Mouse (Mus musculus) c-Kit-positive CD71-negative TER-119-negative erythroid progenitor cells, embryonic 14.5 days (primary cell): Measurements from ENCODE around the gene Olfr1434.
"Not testable (repeated sequence)": the region's sequence is repeated elsewhere in the genome, so short reads cannot be mapped to it uniquely, and the experiment has no call there.

Experiments
- DNase-seq: peaks from one replicate; pipeline ENCODE4 v3.0.0-alpha.2; 2013; ENCODE audit warnings: low read depth

Olfr1434 gene

DNA sequence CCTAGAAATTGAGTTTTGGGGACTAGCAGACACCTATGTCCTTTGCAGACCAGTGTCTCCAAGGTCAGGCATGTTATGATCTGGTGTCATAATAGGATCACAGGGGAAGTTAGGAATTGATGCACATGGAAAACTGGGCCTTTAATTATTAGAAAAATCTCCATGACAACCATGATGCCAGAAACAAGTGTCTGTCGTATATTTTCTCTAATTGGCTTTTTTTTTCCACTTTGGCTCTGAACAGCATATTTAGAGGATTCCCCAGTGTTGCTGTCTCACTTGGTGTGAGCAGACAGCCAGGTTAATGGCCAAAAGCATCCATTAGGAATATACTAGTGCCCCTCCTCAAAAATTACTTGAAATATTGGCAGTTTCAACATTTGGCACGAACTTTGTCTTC is at the start of gene Olfr1434:
Gene Olfr1434 (plus strand): TSS at position 301 of the 400 bp plus-strand sequence.
- DNase-seq: no peak

DNA sequence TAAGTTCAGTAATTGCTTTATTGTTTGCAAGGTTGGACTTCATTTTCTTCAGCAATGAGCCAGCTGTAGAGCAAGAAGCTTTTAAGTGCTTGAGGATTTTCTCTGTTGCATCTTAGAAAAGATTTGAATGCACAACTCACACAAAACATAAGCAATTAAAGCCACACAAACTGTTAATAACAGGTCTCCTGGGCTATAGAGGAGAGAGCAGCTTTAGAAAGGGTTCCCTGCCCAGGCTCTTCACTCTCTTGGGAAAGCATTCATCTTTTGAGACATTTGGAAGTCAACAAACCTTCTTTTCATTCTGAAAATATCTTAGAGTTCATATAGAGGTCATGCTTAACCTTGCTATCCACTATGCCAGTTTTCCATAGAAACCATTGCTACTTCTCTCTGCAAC is 47.2 kb upstream of the Olfr1434 start, which contains the start of gene Olfr1432:
Gene Olfr1432 (minus strand): TSS at position 101 of the 400 bp plus-strand sequence.
- not testable (repeated sequence) for DNase-seq

DNA sequence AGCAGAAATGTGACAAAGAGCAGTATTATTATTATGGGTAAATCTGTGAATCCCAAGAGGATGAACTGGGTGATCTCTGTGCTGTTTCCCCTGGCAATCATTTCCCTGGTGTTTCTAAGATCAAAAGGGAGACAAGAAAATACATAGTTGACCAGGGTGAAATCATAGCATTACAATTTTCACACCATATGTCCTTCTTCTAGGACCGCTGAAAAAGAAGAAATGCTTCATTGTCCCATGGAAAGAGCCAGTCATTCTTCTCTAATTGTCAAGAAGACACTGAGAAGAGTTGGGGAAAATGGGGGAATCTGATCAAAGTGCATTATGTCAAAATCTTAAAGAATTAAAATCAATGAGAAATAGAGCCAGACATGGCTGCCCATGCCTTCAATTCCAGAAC is 38.1 kb upstream of the Olfr1434 start, which contains the start of gene Olfr262:
Gene Olfr262 (minus strand): TSS at position 101 of the 400 bp plus-strand sequence.
- no peak for DNase-seq

DNA sequence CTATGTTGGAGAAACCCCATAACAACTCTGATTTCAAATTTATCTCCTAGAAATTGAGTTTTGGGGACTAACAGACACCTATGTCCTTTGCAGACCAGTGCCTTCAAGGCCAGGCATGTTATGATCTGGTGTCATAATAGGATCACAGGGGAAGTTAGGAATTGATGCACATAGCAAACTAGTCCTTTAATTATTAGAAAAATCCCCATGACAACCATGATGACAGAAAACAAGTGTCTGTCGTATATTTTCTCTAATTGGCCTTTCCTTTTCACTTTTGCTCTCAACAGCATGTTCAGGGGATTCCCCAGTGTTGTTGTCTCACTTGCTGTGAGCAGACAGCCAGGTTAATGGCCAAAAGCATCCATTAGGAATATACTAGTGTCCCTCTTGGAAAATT is 18.9 kb upstream of the Olfr1434 start, which contains the start of gene Olfr235:
Gene Olfr235 (plus strand): TSS at position 301 of the 400 bp plus-strand sequence.
- no peak for DNase-seq

DNA sequence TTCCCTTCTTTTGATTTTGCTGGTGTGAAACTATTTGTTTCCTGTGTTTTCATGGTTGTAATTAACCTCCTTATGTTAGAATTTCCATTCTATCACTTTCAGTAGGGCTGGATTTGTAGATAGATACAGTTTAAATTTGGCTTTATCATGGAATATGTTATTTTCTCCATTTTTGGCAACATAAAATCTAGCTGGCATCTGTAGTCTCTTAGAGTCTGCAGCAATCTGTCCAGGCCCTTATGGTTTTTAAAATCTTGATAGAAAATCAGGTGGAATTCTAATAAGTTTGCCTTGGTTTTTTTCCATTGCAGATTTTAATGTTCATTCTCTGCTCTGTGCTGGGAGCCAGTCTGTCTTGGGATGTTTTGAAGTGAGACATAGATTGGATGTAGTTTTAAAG is 13.3 kb downstream of the Olfr1434 start:
- DNase-seq: no peak

DNA sequence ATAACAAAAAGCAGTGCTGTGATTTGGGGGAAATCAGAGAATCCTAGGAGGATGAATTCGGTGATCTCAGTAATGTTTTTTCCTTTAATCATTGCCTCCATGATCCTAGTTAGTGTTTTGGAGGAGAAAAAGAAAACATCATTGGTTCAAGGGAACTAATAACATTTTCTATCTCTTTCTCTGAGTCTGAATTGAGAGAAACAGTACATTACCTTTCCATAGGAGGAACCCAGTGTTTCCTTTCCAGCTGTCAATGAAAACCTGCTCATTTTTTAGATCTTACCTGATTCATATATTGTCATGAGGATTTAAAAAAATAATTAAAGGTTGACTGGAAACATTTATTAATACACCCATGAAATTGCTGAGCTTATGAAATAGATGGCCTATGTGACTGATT is 19.4 kb downstream of the Olfr1434 start, which contains the start of gene Olfr1436:
Gene Olfr1436 (minus strand): TSS at position 101 of the 400 bp plus-strand sequence.
- not testable (repeated sequence) for DNase-seq

DNA sequence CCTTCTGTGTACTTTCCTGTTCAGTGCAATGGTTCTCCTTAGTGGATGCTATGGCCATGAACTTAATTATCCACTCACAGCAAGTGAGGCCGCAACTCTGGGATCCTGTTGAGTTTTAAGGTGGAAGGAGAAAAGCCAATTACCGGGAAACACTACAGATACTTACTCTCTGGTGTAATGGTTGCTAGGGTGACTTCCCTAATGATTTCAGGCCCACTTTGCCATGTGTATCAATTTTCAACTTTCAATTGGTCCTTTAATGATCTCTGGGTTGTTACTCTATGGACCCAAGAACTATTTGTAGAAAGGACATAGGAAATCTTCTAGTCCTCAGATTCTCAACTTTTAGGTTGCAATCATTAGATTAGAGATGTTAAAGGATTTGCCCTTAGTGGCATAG is 45.3 kb downstream of the Olfr1434 start, which contains the start of gene Olfr1437:
Gene Olfr1437 (minus strand): TSS at position 101 of the 400 bp plus-strand sequence.
- no peak for DNase-seq
